Mouse (Mus musculus): Measurements from ENCODE around the gene Gm42674. TPM values are rescaled to one million over a fixed set of nuclear protein-coding genes. Genes with fewer than 3 reads are reported as not detected.
A peak's percentile ranks its signal among the peaks of the same experiment; 100 is the strongest.

Gm42674 gene
- polyA plus RNA-seq, 1 experiment from 2014 or later: not detected

DNA sequence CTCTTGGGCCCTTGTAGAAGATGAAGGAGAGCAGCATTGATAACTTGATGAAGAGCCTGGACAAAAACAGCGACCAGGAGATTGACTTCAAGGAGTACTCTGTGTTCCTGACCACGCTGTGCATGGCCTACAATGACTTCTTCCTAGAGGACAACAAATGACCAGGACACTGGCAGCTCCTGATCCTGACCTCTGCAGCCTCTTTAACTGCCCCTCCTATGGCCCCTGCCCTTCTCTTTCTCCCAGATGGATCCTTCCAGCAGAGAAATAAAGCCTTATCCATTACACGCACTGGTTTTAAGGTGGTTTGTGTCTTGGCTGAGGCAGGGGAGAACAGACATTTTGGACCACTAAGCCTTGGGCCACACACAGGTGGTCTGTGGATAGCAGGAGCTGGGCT lies 9.8 kb downstream of the Gm42674 start:
- Histone ChIP-seq H3K27ac (replicated peaks) (no peak overlapping the region), H3K9ac (no peak overlapping the region), H3K4me3 (replicated peaks) (no peak overlapping the region), H3K36me3 (replicated peaks) (no peaks in the 10 kb centered on the region), H3K4me2 (no peak overlapping the region), H3K4me1 (replicated peaks) (peaks cover 5% of the 10 kb centered on the region; the same call in 1 of the 2 replicates), H3K9me3 (replicated peaks) (no peaks in the 10 kb centered on the region), H3K27me3 (peaks cover 6% of the 10 kb centered on the region; the same call in 1 of the 2 replicates)
- 58% methylated on average over 3 of the region's 3 CpGs for WGBS (ENCODE audit: insufficient replicate concordance)
- no peak for ATAC-seq (ENCODE audit: insufficient read depth)

DNA sequence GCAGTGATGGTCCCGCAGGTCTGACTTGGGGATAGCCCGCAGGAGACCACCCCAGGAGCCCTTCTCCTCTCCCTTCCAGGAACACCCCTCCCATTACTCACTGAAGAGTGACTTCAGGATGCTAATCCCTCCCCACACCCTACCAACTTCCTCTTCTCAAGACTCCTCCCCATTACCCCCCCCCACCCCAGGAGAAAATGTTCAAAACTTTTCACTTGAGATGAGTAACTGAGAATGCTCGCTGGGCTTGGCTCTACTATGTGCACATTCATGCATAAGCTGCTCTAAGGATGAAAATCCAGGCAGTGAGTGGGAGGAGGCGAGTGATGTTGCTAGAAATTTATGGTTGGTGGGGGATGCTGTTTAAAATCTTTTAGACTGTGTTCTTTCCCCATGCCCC lies 10.4 kb downstream of the Gm42674 start:
- WGBS (ENCODE audit: insufficient replicate concordance): 16% methylated on average over 4 of the region's 4 CpGs
- H3K27ac ChIP-seq (replicated peaks): no peak overlapping the region
- no peaks in the 10 kb centered on the region for H3K36me3 ChIP-seq (replicated peaks)

DNA sequence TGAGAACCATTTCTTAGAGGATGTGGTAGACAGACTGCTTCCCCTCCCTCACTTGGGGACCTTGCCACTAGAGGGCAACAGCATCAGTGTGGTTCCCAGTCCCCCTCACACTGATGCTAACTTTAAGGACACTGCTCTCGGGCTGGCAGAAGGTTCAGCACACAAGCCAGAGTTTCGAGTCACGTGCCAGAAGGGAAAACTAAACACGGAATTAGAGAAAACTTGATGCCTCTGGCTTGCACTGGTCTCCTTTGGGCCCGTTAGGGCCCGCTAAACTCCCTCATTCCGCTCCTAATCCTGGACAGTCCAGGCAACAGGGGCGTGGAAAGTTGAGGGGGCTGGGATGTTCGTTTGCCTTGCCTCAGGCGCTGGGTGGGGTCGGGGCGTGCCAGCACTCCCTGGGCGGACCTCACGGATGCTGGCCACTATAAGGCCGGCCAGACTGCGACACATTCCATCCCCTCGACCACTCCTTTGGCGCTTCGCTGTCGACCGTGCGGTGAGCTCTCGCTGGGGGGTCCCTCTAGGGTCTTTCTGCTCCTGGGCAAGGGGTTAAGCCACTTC lies 11.1 kb downstream of the Gm42674 start, which contains the start of gene S100a6:
Gene S100a6 (plus strand): TSS at position 155 of the 564 bp plus-strand sequence.
- Histone ChIP-seq H3K9me3 (replicated peaks) (no peaks in the 10 kb centered on the region), H3K9ac (no peak within 1 kb of the TSS), H3K4me3 (replicated peaks) (peak within 1 kb of the TSS; percentile 23), H3K36me3 (replicated peaks) (no peaks in the 10 kb centered on the region), H3K4me2 (peak within 1 kb of the TSS; percentile 56), H3K4me1 (replicated peaks) (peaks cover 5% of the 10 kb centered on the region; the same call in 1 of the 2 replicates), H3K27ac (replicated peaks) (no peak within 1 kb of the TSS), H3K27me3 (peaks cover 3% of the 10 kb centered on the region; the same call in 1 of the 2 replicates)
- 3% methylated on average over 23 of the region's 23 CpGs for WGBS (ENCODE audit: insufficient replicate concordance)
- ATAC-seq (ENCODE audit: insufficient read depth): 0 out of 2 replicates have a peak, but pooled peaks have one; percentile 37

More for the DNA sequence above, 10.4 kb downstream of the Gm42674 start:
- Histone ChIP-seq H3K9ac (no peak overlapping the region), H3K4me2 (no peak overlapping the region), H3K9me3 (replicated peaks) (no peaks in the 10 kb centered on the region), H3K4me1 (replicated peaks) (peaks cover 5% of the 10 kb centered on the region; the same call in 1 of the 2 replicates), H3K27me3 (peaks cover 6% of the 10 kb centered on the region; the same call in 1 of the 2 replicates), H3K4me3 (replicated peaks) (no peak overlapping the region)
- ATAC-seq (ENCODE audit: insufficient read depth): no peak

DNA sequence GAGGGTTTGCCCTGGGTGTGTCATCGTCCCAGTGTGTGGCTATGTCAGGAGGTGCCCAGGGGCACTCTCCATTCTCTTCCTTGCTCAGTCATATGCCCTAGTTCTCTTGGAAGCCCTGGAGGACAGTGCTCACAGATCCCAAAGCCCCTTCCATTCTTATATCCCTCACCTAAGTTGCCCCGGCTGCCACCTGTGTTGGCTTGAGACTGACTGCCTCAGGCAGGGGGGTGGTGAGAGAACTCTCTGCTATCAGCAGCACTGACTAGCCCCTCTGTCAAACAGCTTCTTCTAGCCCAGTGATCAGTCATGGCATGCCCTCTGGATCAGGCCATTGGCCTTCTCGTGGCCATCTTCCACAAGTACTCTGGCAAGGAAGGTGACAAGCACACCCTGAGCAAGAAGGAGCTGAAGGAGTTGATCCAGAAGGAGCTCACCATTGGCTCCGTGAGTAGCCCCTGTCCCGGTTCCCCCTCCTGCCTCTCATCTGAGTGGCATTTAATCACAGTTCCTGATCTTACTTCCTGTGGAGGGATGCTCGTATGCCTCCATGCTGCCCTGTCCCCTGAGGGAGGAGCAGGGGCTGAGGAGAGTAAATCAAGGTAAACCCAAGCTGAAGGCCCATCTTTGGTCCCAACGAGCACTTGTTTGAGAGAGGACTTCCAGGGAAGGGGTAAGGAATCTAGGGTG lies 11.9 kb downstream of the Gm42674 start:
- ATAC-seq (ENCODE audit: insufficient read depth): no peak
- Histone ChIP-seq H3K36me3 (replicated peaks) (no peaks in the 10 kb centered on the region), H3K9me3 (replicated peaks) (no peaks in the 10 kb centered on the region), H3K9ac (no peak overlapping the region), H3K4me3 (replicated peaks) (0 out of 2 replicates have a peak overlapping the region, but pooled peaks have one; percentile 23), H3K27me3 (peaks cover 3% of the 10 kb centered on the region; the same call in 1 of the 2 replicates), H3K4me2 (peak overlapping the region; percentile 10; the same call in 1 of the 2 replicates), H3K4me1 (replicated peaks) (peaks cover 5% of the 10 kb centered on the region; the same call in 1 of the 2 replicates), H3K27ac (replicated peaks) (no peak overlapping the region)
- 17% methylated on average over 7 of the region's 7 CpGs for WGBS (ENCODE audit: insufficient replicate concordance)

DNA sequence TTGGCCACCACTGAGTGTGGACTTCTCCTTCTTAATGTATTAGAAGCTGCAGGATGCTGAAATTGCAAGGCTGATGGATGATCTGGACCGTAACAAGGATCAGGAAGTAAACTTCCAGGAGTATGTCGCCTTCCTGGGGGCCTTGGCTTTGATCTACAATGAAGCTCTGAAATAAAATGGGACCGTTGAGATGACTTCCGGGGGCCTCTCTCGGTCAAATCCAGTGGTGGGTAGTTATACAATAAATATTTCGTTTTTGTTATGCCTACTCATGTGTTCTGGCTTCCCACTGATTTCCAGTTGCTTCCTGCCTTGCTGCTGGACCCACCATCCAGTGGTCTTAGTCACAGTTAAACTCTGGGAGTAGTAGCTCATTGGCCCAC lies 12.4 kb downstream of the Gm42674 start:
- no peak overlapping the region for H3K27ac ChIP-seq (replicated peaks)
- H3K27me3 ChIP-seq: peaks cover 3% of the 10 kb centered on the region; the same call in 1 of the 2 replicates
- 69% methylated on average over 6 of the region's 6 CpGs for WGBS (ENCODE audit: insufficient replicate concordance)
- no peaks in the 10 kb centered on the region for H3K9me3 ChIP-seq (replicated peaks)
- peaks cover 5% of the 10 kb centered on the region; the same call in 1 of the 2 replicates for H3K4me1 ChIP-seq (replicated peaks)
- peak overlapping the region; percentile 10; the same call in 1 of the 2 replicates for H3K4me2 ChIP-seq
- H3K36me3 ChIP-seq (replicated peaks): no peaks in the 10 kb centered on the region
- H3K9ac ChIP-seq: no peak overlapping the region
- no peak overlapping the region for H3K4me3 ChIP-seq (replicated peaks)
- ATAC-seq (ENCODE audit: insufficient read depth): no peak

DNA sequence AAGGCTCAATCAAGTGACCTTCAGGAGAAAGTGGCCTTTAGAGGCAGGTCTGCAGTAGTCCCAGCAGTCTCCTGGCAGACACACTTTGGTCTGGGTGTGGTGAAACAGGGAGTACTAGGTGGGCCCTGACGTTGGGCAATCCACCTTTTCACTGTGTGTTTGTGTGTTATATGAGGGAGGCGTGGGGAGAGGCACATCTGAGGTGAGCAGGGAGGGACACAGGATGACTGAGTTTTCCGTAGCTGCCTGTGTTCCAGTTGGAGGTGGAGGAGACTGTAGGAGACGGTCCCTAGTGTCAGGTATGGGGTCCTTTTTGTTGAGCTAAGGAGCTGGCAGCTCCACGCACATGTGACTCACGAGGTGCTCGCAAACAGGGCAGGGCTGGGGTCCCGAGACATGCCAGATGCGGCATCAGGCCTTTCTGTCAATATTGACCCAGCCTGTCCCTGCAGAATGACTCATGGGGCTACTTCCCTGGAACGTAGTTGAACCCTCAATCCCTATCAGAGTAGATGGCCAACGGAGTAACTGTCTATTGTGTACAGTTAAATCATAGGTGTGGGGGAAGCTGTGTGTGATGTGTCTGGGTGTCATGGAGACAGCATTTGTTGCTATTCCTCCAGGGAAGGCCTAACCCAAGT lies 13.0 kb downstream of the Gm42674 start:
- no peak overlapping the region for H3K4me3 ChIP-seq (replicated peaks)
- no peak overlapping the region for H3K4me2 ChIP-seq
- WGBS (ENCODE audit: insufficient replicate concordance): 57% methylated on average over 11 of the region's 11 CpGs
- H3K9me3 ChIP-seq (replicated peaks): no peaks in the 10 kb centered on the region
- H3K27ac ChIP-seq (replicated peaks): no peak overlapping the region
- ATAC-seq (ENCODE audit: insufficient read depth): no peak
- H3K36me3 ChIP-seq (replicated peaks): no peaks in the 10 kb centered on the region
- H3K27me3 ChIP-seq: peaks cover 3% of the 10 kb centered on the region; the same call in 1 of the 2 replicates
- peaks cover 5% of the 10 kb centered on the region; the same call in 1 of the 2 replicates for H3K4me1 ChIP-seq (replicated peaks)
- H3K9ac ChIP-seq: no peak overlapping the region

DNA sequence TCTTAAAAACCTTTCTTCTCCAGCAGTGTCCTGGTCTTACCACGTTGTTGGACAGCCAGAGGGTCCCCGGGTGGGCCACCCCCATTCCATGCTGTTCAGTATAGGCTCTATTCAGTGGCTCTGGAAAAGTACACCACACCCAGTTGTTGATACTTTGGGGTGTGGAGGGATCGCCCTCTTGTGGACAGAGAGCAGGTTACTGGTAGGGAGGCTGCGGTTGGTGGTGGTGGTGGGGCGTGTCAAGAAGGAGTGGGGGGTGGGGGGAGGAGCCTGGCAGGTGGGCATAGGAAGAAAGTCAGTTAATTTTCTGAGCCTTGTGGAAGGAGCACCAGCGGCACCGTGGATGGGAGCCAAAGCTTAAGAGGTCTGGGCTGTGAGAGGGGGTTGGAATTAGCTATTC lies 13.7 kb downstream of the Gm42674 start:
- 4% methylated on average over 7 of the region's 7 CpGs for WGBS (ENCODE audit: insufficient replicate concordance)
- Histone ChIP-seq H3K36me3 (replicated peaks) (no peaks in the 10 kb centered on the region), H3K4me2 (no peak overlapping the region), H3K9me3 (replicated peaks) (no peaks in the 10 kb centered on the region), H3K9ac (no peak overlapping the region), H3K4me3 (replicated peaks) (no peak overlapping the region), H3K27ac (replicated peaks) (no peak overlapping the region), H3K4me1 (replicated peaks) (peaks cover 5% of the 10 kb centered on the region; the same call in 1 of the 2 replicates), H3K27me3 (peaks cover 3% of the 10 kb centered on the region; the same call in 1 of the 2 replicates)
- ATAC-seq (ENCODE audit: insufficient read depth): no peak

DNA sequence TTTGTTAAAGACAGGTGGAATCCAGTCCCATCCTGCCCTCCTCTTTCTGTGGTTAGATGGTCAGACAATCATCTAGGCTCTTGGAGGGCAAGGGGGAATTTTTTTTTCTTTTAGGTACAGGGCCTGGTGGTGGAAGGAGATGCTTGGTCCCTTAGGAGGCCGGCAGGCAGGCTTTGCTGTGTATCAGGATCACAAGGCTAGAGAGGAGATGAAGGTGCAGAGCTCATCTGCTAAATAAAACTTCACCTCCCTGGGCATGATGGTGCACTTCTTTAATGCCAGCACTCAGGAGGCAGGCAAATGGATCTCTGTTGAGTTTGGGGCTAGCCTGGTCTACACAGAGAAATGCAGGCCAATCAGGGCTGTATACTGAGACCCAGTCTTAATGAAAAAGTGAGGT lies 14.2 kb downstream of the Gm42674 start:
- Histone ChIP-seq H3K4me1 (replicated peaks) (peaks cover 5% of the 10 kb centered on the region; the same call in 1 of the 2 replicates), H3K27me3 (peaks cover 3% of the 10 kb centered on the region; the same call in 1 of the 2 replicates), H3K36me3 (replicated peaks) (no peaks in the 10 kb centered on the region), H3K4me2 (no peak overlapping the region), H3K27ac (replicated peaks) (no peak overlapping the region), H3K9ac (no peak overlapping the region), H3K4me3 (replicated peaks) (no peak overlapping the region), H3K9me3 (replicated peaks) (no peaks in the 10 kb centered on the region)
- no peak for ATAC-seq (ENCODE audit: insufficient read depth)
- 58% methylated on average over 1 of the region's 1 CpGs for WGBS (ENCODE audit: insufficient replicate concordance)

DNA sequence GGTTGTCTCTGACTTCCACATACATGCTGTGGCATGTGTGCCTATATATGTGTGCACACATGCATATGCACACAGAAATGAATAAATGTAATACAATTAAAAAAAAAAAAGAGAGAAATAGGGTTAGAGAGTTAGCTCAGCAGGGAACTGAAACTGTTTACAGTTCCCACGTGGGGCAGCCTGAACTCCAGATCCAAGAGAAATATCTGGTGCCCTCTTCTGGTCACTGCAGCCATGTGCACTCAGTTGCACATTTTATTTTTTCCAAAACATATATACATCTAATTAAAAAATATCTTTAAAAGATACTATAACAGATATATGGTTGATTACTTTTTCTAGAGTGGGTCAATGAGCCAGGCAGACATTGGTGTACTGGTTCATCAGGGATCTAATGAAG lies 15.9 kb downstream of the Gm42674 start:
- no peak overlapping the region for H3K27ac ChIP-seq (replicated peaks)
- H3K4me1 ChIP-seq (replicated peaks): peaks cover 5% of the 10 kb centered on the region; the same call in 1 of the 2 replicates
- no peak overlapping the region for H3K4me2 ChIP-seq
- WGBS (ENCODE audit: insufficient replicate concordance): 6% methylated on average over 1 of the region's 1 CpGs
- no peaks in the 10 kb centered on the region for H3K36me3 ChIP-seq (replicated peaks)
- peaks cover 3% of the 10 kb centered on the region; the same call in 1 of the 2 replicates for H3K27me3 ChIP-seq
- no peaks in the 10 kb centered on the region for H3K9me3 ChIP-seq (replicated peaks)
- no peak overlapping the region for H3K4me3 ChIP-seq (replicated peaks)
- ATAC-seq (ENCODE audit: insufficient read depth): no peak
- H3K9ac ChIP-seq: no peak overlapping the region

DNA sequence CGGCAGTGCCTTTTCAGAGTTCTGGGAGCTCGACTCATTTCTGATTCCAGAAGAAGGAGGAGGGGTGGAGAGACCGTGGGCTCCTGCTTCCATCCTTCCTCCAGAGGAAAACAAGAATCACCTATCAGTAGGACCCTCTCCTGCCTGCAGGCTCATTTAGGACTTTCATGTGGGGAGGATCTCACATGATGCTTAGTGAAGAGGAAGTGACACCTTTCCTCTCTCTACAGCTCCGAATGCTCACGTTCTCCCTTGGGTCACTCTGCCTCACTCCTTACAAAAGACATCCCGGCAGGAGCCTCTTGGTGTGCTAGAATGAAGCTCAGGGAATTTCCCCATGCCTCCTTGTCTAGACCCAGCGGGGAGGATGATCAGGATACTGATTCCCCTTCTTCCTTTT lies 19.8 kb downstream of the Gm42674 start:
- no peak for ATAC-seq (ENCODE audit: insufficient read depth)
- no peak overlapping the region for H3K4me2 ChIP-seq
- no peaks in the 10 kb centered on the region for H3K4me1 ChIP-seq (replicated peaks)
- 35% methylated on average over 7 of the region's 7 CpGs for WGBS (ENCODE audit: insufficient replicate concordance)
- H3K9ac ChIP-seq: no peak overlapping the region
- H3K27me3 ChIP-seq: no peaks in the 10 kb centered on the region
- H3K27ac ChIP-seq (replicated peaks): no peak overlapping the region
- H3K4me3 ChIP-seq (replicated peaks): no peak overlapping the region
- H3K36me3 ChIP-seq (replicated peaks): no peaks in the 10 kb centered on the region
- no peaks in the 10 kb centered on the region for H3K9me3 ChIP-seq (replicated peaks)
